Mouse (Mus musculus): ENCODE data around the gene Hmg20a. TPM values are rescaled to one million over a fixed set of nuclear protein-coding genes. Genes with fewer than 3 reads are reported as not detected.

The Hmg20a gene
- polyA plus RNA-seq, 1 experiment = 40.3 TPM

DNA sequence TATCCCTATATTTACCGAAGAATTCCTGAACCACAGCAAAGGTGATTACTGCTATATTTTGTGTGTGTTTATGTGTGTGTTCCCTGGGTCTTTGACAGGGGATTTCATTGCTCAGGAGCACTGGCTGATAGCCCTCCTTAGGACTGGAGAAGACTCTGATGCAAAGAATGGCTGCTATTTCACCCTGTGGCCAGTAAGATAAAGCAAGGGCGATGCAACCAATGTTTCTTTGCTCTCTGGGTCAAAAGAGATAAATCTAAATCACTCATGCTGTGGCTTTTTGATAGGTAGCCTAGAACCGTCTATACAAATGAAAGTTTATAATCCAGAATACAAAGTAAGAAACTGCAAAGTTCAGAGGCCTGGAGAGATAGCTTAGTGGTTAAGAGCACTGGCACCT, 69.2 kb downstream of the Hmg20a start:
- no peak for TF ChIP-seq POLR2A (IDR thresholded peaks at IDR 0.05; ENCODE audit: borderline replicate concordance, low read depth, low read length)
- TF ChIP-seq CTCF (IDR thresholded peaks at IDR 0.05; ENCODE audit: low read depth, low read length) = no peak
- Histone ChIP-seq H3K4me3 (ENCODE audit: insufficient read depth, low read length) (no peak overlapping the region), H3K4me1 (ENCODE audit: control insufficient read depth, insufficient read depth, low read length) (peaks cover 2% of the 10 kb centered on the region; the same call in 1 of the 2 replicates), H3K27ac (ENCODE audit: insufficient read depth, low read depth, low read length) (no peak overlapping the region)

DNA sequence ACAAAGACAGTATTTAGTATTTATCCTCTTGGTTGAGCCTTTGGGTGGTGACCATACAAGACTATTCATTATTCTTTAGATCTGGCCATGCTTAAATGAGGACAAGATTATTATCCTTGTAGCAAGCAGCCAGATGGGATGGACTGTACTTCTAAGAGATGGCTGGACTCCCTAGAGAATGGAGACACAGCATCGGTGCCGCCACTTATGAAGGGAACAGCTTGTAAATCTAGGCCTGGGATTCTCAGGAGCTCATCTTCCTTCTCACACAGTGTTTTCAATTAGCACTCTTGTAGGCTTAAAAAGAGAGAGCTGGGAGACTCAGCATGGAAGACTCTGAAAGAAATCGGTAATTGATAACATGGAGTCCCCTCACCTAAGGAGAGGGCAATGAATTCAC, 74.0 kb downstream of the Hmg20a start:
- H3K4me3 ChIP-seq (ENCODE audit: insufficient read depth, low read length) = no peak overlapping the region
- H3K27ac ChIP-seq (ENCODE audit: insufficient read depth, low read depth, low read length) = no peak overlapping the region
- TF ChIP-seq POLR2A (IDR thresholded peaks at IDR 0.05; ENCODE audit: borderline replicate concordance, low read depth, low read length) (no peak), CTCF (IDR thresholded peaks at IDR 0.05; ENCODE audit: low read depth, low read length) (no peak)
- peaks cover 20% of the 10 kb centered on the region for H3K4me1 ChIP-seq (ENCODE audit: control insufficient read depth, insufficient read depth, low read length)

- TF ChIP-seq POLR2A (IDR thresholded peaks at IDR 0.05; ENCODE audit: borderline replicate concordance, low read depth, low read length) (no peak), CTCF (IDR thresholded peaks at IDR 0.05; ENCODE audit: low read depth, low read length) (no peak)
- peaks cover 23% of the 10 kb centered on the region for H3K4me1 ChIP-seq (ENCODE audit: control insufficient read depth, insufficient read depth, low read length)
- H3K4me3 ChIP-seq (ENCODE audit: insufficient read depth, low read length) = no peak overlapping the region
- H3K27ac ChIP-seq (ENCODE audit: insufficient read depth, low read depth, low read length) = no peak overlapping the region
Observed at GRCm38 (mm10) chr9:56492916-56493315, 74.5 kb downstream of the Hmg20a start.

DNA sequence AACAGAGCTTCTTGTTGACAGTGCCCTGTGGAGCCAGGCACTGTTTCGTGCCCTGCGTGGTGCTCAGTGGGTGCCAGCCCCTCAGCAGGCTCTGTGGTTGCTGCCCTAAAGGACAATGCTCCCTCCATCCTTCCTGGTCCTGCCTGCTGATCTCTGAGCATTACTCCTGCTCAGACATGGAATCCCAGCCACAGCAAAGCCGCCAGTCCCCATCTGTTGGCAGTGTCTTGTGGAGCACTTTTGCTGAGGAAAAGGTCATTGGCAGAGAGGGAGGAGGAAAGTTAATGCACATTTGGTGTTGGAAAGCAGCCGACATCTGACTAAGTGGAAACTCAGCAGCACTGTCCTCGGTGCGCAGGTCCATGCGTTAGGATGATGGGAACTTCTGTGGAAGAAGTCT, 76.7 kb downstream of the Hmg20a start:
- no peak overlapping the region for H3K4me3 ChIP-seq (ENCODE audit: insufficient read depth, low read length)
- peaks cover 32% of the 10 kb centered on the region for H3K4me1 ChIP-seq (ENCODE audit: control insufficient read depth, insufficient read depth, low read length)
- TF ChIP-seq POLR2A (IDR thresholded peaks at IDR 0.05; ENCODE audit: borderline replicate concordance, low read depth, low read length) = no peak
- no peak for TF ChIP-seq CTCF (IDR thresholded peaks at IDR 0.05; ENCODE audit: low read depth, low read length)
- no peak overlapping the region for H3K27ac ChIP-seq (ENCODE audit: insufficient read depth, low read depth, low read length)

GRCm38 (mm10) chr9:56495795-56496232, 77.4 kb downstream of the Hmg20a start:
- peaks cover 32% of the 10 kb centered on the region for H3K4me1 ChIP-seq (ENCODE audit: control insufficient read depth, insufficient read depth, low read length)
- no peak for TF ChIP-seq POLR2A (IDR thresholded peaks at IDR 0.05; ENCODE audit: borderline replicate concordance, low read depth, low read length)
- TF ChIP-seq CTCF (IDR thresholded peaks at IDR 0.05; ENCODE audit: low read depth, low read length) = no peak
- H3K27ac ChIP-seq (ENCODE audit: insufficient read depth, low read depth, low read length) = no peak overlapping the region
- H3K4me3 ChIP-seq (ENCODE audit: insufficient read depth, low read length) = no peak overlapping the region

DNA sequence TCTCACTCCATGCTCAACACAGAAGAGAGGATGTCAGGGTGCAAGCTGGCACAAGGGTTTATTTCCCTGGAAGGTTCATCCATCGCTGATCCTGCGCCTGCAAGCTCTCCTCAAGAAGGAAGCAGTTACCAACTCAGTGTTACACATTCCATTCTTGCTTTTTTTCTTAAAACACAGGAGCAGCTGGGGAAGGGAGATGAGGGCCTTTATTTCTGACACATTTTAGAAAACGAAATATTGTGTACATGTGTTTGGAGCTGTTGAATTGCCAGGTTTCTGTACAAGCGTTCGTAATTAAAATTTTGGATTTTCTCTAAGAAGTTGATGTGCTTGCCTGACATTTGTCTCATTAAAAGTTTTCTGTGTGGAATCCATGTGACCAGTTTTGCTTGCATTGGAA, 78.2 kb downstream of the Hmg20a start:
- H3K4me1 ChIP-seq (ENCODE audit: control insufficient read depth, insufficient read depth, low read length) = peaks cover 32% of the 10 kb centered on the region
- H3K27ac ChIP-seq (ENCODE audit: insufficient read depth, low read depth, low read length) = no peak overlapping the region
- TF ChIP-seq CTCF (IDR thresholded peaks at IDR 0.05; ENCODE audit: low read depth, low read length) = no peak
- TF ChIP-seq POLR2A (IDR thresholded peaks at IDR 0.05; ENCODE audit: borderline replicate concordance, low read depth, low read length) = no peak
- no peak overlapping the region for H3K4me3 ChIP-seq (ENCODE audit: insufficient read depth, low read length)

- no peak overlapping the region for H3K27ac ChIP-seq (ENCODE audit: insufficient read depth, low read depth, low read length)
- TF ChIP-seq CTCF (IDR thresholded peaks at IDR 0.05; ENCODE audit: low read depth, low read length) = no peak
- no peak for TF ChIP-seq POLR2A (IDR thresholded peaks at IDR 0.05; ENCODE audit: borderline replicate concordance, low read depth, low read length)
- H3K4me1 ChIP-seq (ENCODE audit: control insufficient read depth, insufficient read depth, low read length) = peaks cover 32% of the 10 kb centered on the region
- no peak overlapping the region for H3K4me3 ChIP-seq (ENCODE audit: insufficient read depth, low read length)
Observed at GRCm38 (mm10) chr9:56497181-56497864, 78.9 kb downstream of the Hmg20a start.

DNA sequence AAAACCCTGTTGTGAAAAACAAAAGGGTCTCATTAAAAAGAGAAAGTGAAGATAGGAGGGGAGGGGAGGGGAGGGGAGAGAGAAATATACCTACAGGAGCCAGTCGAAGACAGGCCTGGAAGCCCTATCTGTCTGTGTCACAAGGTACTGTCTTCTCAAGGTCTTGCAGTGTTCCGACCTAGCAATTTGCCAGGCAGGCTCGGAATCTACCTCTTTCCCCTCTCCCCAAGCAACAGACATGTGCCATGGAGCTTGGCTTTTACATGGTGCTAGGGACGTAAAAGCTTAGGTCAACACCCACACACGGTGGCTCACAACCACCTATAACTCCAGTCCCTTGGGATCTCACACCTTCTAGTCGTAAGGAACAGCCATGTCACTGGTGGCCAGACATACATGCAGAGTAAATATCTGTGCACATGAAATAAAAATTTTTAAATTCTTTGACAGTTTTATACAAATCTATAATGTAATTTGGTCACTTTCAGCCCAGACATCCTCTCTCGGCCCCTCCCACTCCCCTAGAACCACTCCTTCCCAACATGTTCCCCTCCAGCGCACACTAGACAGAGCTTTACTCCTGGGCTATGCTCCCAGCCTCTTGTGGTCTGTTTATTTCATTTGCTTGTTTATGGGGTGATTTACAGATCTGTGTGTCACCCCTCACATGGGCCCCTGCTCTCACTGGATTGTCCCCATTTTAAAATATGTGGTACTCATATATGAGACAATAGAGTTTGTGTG, 81.1 kb downstream of the Hmg20a start:
- Histone ChIP-seq H3K27ac (ENCODE audit: insufficient read depth, low read depth, low read length) (no peak overlapping the region), H3K4me3 (ENCODE audit: insufficient read depth, low read length) (no peak overlapping the region), H3K4me1 (ENCODE audit: control insufficient read depth, insufficient read depth, low read length) (peaks cover 36% of the 10 kb centered on the region)
- TF ChIP-seq POLR2A (IDR thresholded peaks at IDR 0.05; ENCODE audit: borderline replicate concordance, low read depth, low read length) (no peak), CTCF (IDR thresholded peaks at IDR 0.05; ENCODE audit: low read depth, low read length) (no peak)

GRCm38 (mm10) chr9:56500893-56501590, 82.6 kb downstream of the Hmg20a start:
- H3K4me3 ChIP-seq (ENCODE audit: insufficient read depth, low read length) = no peak overlapping the region
- TF ChIP-seq POLR2A (IDR thresholded peaks at IDR 0.05; ENCODE audit: borderline replicate concordance, low read depth, low read length) = no peak
- no peak overlapping the region for H3K27ac ChIP-seq (ENCODE audit: insufficient read depth, low read depth, low read length)
- peaks cover 36% of the 10 kb centered on the region for H3K4me1 ChIP-seq (ENCODE audit: control insufficient read depth, insufficient read depth, low read length)

Measured in bone marrow macrophage, adult 2 months (primary cell).